Mouse (Mus musculus): ENCODE results near the gene Por. TPM values are rescaled to one million over a fixed set of nuclear protein-coding genes. Genes with fewer than 3 reads are reported as not detected.
A peak's percentile ranks its signal among the peaks of the same experiment; 100 is the strongest.

The Por gene
- polyA plus RNA-seq, 1 experiment from 2014 or later: 93.5 TPM

- no peak overlapping the region for H3K27ac ChIP-seq
- no peak; the same call in 1 of the 2 replicates for ATAC-seq (ENCODE audit: low FRiP score, low read depth)
- H3K36me3 ChIP-seq: no peaks in the 10 kb centered on the region
- 4% methylated on average over 7 of the region's 7 CpGs for WGBS
- no peaks in the 10 kb centered on the region for H3K27me3 ChIP-seq
- no peak overlapping the region for H3K4me2 ChIP-seq (replicated peaks)
- H3K4me1 ChIP-seq: no peaks in the 10 kb centered on the region
- no peaks in the 10 kb centered on the region for H3K9me3 ChIP-seq
- no peak overlapping the region for H3K9ac ChIP-seq
- no peak overlapping the region for H3K4me3 ChIP-seq
Observed at GRCm38 (mm10) chr5:135763526-135763925, 93.7 kb downstream of the Por start.

DNA sequence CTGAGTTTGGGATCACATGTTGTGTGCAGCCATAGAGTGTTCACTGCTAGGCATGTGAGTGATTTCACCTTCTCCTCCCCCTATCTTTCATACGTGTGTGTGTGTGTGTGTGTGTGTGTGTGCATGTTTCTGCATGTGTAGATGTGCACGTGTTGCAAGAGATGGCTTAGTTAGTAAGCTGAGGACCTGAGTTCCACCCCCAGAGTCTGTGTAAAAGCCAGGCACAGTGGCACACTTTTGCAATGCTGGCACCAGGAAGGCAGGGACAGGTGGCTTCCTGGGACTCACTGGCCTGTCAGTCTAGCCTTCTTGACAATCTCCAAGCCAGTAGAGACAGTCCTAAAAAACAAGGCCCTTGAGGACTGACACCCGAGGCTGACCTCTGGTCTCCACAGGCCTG is 95.1 kb downstream of the Por start:
- Histone ChIP-seq H3K27ac (no peak overlapping the region), H3K4me2 (replicated peaks) (no peak overlapping the region), H3K36me3 (no peaks in the 10 kb centered on the region), H3K4me1 (no peaks in the 10 kb centered on the region), H3K9ac (no peak overlapping the region), H3K9me3 (no peaks in the 10 kb centered on the region), H3K4me3 (no peak overlapping the region), H3K27me3 (no peaks in the 10 kb centered on the region)
- WGBS: 50% methylated on average over 3 of the region's 3 CpGs
- ATAC-seq (ENCODE audit: low FRiP score, low read depth): no peak

- ATAC-seq (ENCODE audit: low FRiP score, low read depth): no peak
- WGBS: 49% methylated on average over 3 of the region's 3 CpGs
- Histone ChIP-seq H3K9ac (no peak overlapping the region), H3K36me3 (no peaks in the 10 kb centered on the region), H3K27me3 (no peaks in the 10 kb centered on the region), H3K4me2 (replicated peaks) (no peak overlapping the region), H3K9me3 (no peaks in the 10 kb centered on the region), H3K4me1 (peaks cover 3% of the 10 kb centered on the region), H3K4me3 (no peak overlapping the region), H3K27ac (no peak overlapping the region)
Observed at GRCm38 (mm10) chr5:135772519-135772918, 102.7 kb downstream of the Por start.

- H3K9me3 ChIP-seq: no peaks in the 10 kb centered on the region
- peaks cover 26% of the 10 kb centered on the region for H3K4me1 ChIP-seq
- H3K4me3 ChIP-seq: no peak overlapping the region
- H3K27me3 ChIP-seq: no peaks in the 10 kb centered on the region
- H3K36me3 ChIP-seq: peaks cover 10% of the 10 kb centered on the region
- H3K27ac ChIP-seq: no peak overlapping the region
- ATAC-seq (ENCODE audit: low FRiP score, low read depth): no peak
- WGBS: 84% methylated on average over 4 of the region's 4 CpGs
- no peak overlapping the region for H3K9ac ChIP-seq
- H3K4me2 ChIP-seq (replicated peaks): no peak overlapping the region
Observed at GRCm38 (mm10) chr5:135776546-135776945, 106.7 kb downstream of the Por start.

DNA sequence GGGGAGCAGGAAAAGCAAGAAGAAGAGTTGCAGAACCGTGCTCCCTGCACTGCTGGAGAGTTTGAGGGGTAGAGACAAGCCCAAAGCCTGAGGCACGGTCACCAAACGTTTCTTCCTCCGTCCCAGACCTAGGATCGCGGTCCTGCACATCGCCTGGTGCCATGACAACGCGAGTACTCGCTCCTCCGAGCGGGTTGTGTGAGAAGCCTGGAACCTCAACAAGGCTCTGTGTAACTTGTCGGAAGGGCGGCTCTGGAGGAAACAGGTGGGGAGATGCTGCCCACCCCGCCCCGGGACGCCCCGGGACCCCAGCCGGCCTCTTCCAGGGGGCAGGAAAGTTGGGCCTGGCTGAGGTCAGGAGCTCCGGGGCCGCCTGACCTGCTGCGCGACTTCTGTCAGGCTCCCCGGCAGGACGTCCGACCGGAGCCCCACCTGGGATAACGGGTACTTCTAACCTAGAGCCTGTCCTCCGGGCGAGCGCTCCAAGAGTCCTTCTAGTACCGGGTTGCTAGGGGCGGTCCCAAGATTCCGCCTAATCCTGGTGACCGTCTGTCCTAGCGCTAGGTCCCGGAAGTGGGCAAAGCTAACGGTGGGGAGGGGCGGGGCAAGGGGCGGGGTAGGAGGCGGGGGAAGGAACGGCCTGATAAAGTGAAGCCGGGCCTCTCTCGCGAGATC is 108.1 kb downstream of the Por start, which contains the start of gene Styxl1:
TSS of gene Styxl1 (minus strand) at position 590 of the 675 bp plus-strand sequence.
- Histone ChIP-seq H3K4me1 (peaks cover 26% of the 10 kb centered on the region), H3K4me3 (peak within 1 kb of the TSS; percentile 88), H3K9me3 (no peaks in the 10 kb centered on the region), H3K9ac (peak within 1 kb of the TSS; percentile 96), H3K27me3 (no peaks in the 10 kb centered on the region), H3K4me2 (replicated peaks) (peak within 1 kb of the TSS; percentile 92), H3K36me3 (peaks cover 22% of the 10 kb centered on the region), H3K27ac (peak within 1 kb of the TSS; percentile 90)
- WGBS: under 1% methylated on average over 45 of the region's 45 CpGs
- ATAC-seq (ENCODE audit: low FRiP score, low read depth): peak; percentile 93

DNA sequence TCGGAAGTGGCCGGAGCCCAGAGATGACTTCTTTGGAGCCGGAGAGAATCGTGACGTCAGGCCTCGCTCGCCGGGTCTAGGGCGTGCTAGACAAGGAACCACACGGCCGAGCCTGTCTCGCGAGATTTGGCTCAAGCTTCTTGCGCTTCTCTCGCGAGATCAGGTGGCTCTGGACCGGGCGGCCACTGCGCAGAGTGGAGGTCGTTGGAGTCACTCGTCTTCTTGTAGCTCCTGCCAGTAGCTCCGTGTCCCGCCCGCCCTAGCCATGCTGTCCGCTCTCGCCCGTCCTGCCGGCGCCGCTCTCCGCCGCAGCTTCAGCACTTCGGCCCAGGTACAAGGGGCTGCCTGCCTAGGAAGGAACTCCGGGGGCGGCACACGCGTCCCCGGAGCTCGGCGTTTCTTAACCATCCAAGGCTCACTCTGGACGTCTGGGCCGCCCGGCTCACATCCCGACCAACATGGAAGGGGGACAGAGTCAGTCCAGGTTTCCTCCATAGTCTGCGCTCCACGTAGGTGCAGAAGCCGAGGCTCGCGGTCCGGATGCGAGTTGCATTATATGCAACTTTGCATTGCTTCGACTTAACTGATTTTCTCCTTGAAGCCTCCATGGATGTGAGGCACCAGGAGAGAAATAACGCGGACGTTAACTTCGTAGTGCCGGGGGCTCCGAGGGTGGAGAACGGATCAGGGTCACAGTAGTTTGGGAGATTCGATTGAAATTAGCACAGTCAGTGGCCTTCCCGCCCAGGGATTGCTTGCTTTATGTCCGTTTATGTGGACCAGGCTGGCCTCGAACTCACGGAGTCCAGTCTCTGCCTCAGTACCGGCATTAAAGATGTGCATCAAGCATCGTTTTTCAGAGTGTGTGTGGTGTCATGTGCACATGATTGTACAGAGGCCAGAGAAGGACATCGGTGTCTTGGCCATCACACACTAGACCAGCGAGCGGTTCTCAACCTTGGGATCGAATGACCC is 108.9 kb downstream of the Por start, which contains the start of gene Mdh2:
TSS of gene Mdh2 (plus strand) at position 10 of the 975 bp plus-strand sequence.
- peak; percentile 99 for ATAC-seq (ENCODE audit: low FRiP score, low read depth)
- Histone ChIP-seq H3K27me3 (no peaks in the 10 kb centered on the region), H3K4me3 (peak within 1 kb of the TSS; percentile 88), H3K9me3 (no peaks in the 10 kb centered on the region), H3K36me3 (peaks cover 30% of the 10 kb centered on the region), H3K27ac (peak within 1 kb of the TSS; percentile 90), H3K9ac (peak within 1 kb of the TSS; percentile 96), H3K4me2 (replicated peaks) (peak within 1 kb of the TSS; percentile 92), H3K4me1 (peaks cover 26% of the 10 kb centered on the region)
- WGBS: under 1% methylated on average over 67 of the region's 70 CpGs

DNA sequence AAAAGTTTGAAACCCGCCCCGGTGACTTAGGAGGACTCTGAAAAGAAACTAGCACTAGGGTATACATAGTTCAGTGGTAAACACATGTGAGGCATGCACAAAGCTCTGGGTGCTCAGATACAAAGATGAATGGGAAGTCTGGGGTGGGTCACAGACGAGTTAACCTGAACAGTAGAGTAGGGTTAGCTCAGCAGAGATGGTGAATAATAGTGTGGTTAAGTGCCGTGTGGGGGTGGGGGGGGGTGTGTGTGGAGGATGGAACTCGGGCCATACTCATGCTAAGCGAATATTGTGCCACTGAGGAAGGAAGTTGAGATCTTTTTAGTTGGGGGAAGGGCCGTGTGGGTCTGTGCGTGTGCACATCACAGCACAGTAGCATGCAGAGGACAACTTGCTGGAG is 110.5 kb downstream of the Por start:
- H3K27me3 ChIP-seq: no peaks in the 10 kb centered on the region
- H3K4me2 ChIP-seq (replicated peaks): peak overlapping the region; percentile 92; the same call in 1 of the 2 replicates
- ATAC-seq (ENCODE audit: low FRiP score, low read depth): no peak
- no peak overlapping the region for H3K9ac ChIP-seq
- no peaks in the 10 kb centered on the region for H3K9me3 ChIP-seq
- 89% methylated on average over 8 of the region's 8 CpGs for WGBS
- H3K27ac ChIP-seq: no peak overlapping the region
- peaks cover 46% of the 10 kb centered on the region for H3K36me3 ChIP-seq
- H3K4me3 ChIP-seq: no peak overlapping the region
- H3K4me1 ChIP-seq: peaks cover 26% of the 10 kb centered on the region

- 88% methylated on average over 4 of the region's 4 CpGs for WGBS
- Histone ChIP-seq H3K4me1 (peaks cover 21% of the 10 kb centered on the region), H3K4me2 (replicated peaks) (no peak overlapping the region), H3K27ac (no peak overlapping the region), H3K9me3 (no peaks in the 10 kb centered on the region), H3K36me3 (peaks cover 72% of the 10 kb centered on the region), H3K27me3 (no peaks in the 10 kb centered on the region), H3K9ac (no peak overlapping the region), H3K4me3 (no peak overlapping the region)
- no peak for ATAC-seq (ENCODE audit: low FRiP score, low read depth)
Observed at GRCm38 (mm10) chr5:135782901-135783300, 113.1 kb downstream of the Por start.

Small RNAs within 50 kb of the gene (microRNA-seq; reads per million reads assigned to microRNA genes)
- gene Mir7034: not detected

Other genes with a start within 250 kb of the Por start
- 41.3 and 48.5 TPM in 2 replicates for gene Hip1, start 124.9 kb upstream of the Por start, polyA plus RNA-seq (2015; fragmentation: Nextera tagmentation; extraction: Ambion mirVana)
- gene Ccl26, start 106.5 kb upstream of the Por start, polyA plus RNA-seq (2015; fragmentation: Nextera tagmentation; extraction: Ambion mirVana): not detected in 2 replicates
- gene Ccl24, start 97.0 kb upstream of the Por start, polyA plus RNA-seq (2015; fragmentation: Nextera tagmentation; extraction: Ambion mirVana): 1.3 and 1.4 TPM in 2 replicates
- 40.1 and 43.1 TPM in 2 replicates for gene Rhbdd2, start 37.4 kb upstream of the Por start, polyA plus RNA-seq (2015; fragmentation: Nextera tagmentation; extraction: Ambion mirVana)
- gene Tmem120a, start 74.4 kb downstream of the Por start, polyA plus RNA-seq (2015; fragmentation: Nextera tagmentation; extraction: Ambion mirVana): 49.3 and 49.4 TPM in 2 replicates
- gene Styxl1, start 108.4 kb downstream of the Por start, polyA plus RNA-seq (2015; fragmentation: Nextera tagmentation; extraction: Ambion mirVana): 0.37 TPM in 1 of 2 replicates, not detected in the other
- gene Mdh2, start 108.4 kb downstream of the Por start, polyA plus RNA-seq (2015; fragmentation: Nextera tagmentation; extraction: Ambion mirVana): 449 and 457 TPM in 2 replicates
- gene Srrm3, start 136.9 kb downstream of the Por start, polyA plus RNA-seq (2015; fragmentation: Nextera tagmentation; extraction: Ambion mirVana): 0.19 and 0.38 TPM in 2 replicates
- 134 and 150 TPM in 2 replicates for gene Hspb1, start 217.9 kb downstream of the Por start, polyA plus RNA-seq (2015; fragmentation: Nextera tagmentation; extraction: Ambion mirVana)